Mouse (Mus musculus): Measurements from ENCODE around the gene Unk.

DNA sequence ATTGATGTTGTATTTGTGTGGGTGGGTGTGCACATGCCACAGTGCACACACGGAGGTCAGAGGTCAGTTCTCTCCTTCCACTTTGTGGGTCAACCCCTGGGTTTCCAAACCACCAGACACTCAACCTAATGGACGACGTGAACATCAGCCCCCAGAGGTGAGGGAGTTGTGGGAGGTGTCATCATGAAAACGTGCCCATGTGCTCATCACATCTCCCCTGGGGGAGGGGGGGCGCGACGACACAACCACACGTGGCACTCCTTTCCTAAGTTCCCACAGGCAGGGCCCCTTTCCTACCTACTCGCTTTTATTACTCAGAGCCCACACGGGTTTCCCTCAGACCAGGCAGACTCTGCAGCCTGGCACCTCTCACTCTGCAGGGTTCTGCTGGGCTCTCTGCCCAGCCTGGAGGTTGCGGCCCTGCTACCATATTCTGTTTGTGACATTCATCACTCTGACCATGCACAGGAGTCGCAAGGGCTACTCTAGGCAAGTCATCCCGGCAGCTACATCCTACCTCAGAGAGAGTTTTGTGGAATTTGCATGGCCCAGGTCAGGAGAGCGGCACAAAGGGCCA lies 53.1 kb downstream of the Unk start:
- TF ChIP-seq CTCF (IDR thresholded peaks at IDR 0.05; ENCODE audit: low read depth, low read length): no peak
- no peak for TF ChIP-seq EP300 (IDR thresholded peaks at IDR 0.05; ENCODE audit: insufficient read depth, low read depth, low read length)
- no peak for TF ChIP-seq POLR2A (IDR thresholded peaks at IDR 0.05; ENCODE audit: insufficient read depth, low read length)
